Mouse (Mus musculus): ENCODE results near the gene Psma3. TPM values are rescaled to one million over a fixed set of nuclear protein-coding genes. Genes with fewer than 3 reads are reported as not detected.

The Psma3 gene
- 270 TPM for polyA plus RNA-seq (2012; fragmentation: generic; extraction: Trizol)
- long read RNA-seq, experiment 1, transcript Psma3-201 (11 exons, 875 nt): minor isoform, 12 of 378 reads
- long read RNA-seq, experiment 1, transcript Psma3-202 (11 exons, 2,846 nt): major isoform, 320 of 378 reads
- long read RNA-seq, experiment 1, partial matches to known transcripts: 9 of 378 reads
- long read RNA-seq, experiment 1, other reads (novel, unspliced or antisense): 33 of 378 reads
- long read RNA-seq, experiment 2, transcript Psma3-201 (11 exons, 875 nt): minor isoform, 11 of 267 reads
- long read RNA-seq, experiment 2, transcript Psma3-202 (11 exons, 2,846 nt): major isoform, 232 of 267 reads
- long read RNA-seq, experiment 2, partial matches to known transcripts: 7 of 267 reads
- long read RNA-seq, experiment 2, other reads (novel, unspliced or antisense): 13 of 267 reads

GRCm38 (mm10) chr12:70974441-70975266 lies at the start of gene Psma3:
Psma3 (plus strand) TSS chr12:70974621.
- peak within 1 kb of the TSS; percentile 84 for H3K4me3 ChIP-seq (ENCODE audit: insufficient read depth, poor library complexity, severe bottlenecking)
- peaks cover 17% of the 10 kb centered on the region for H3K36me3 ChIP-seq (ENCODE audit: control insufficient read depth, insufficient read depth)
- no peak for TF ChIP-seq CEBPB (IDR thresholded peaks at IDR 0.05; ENCODE audit: low read depth)
- TF ChIP-seq FOSL1 (IDR thresholded peaks at IDR 0.05; ENCODE audit: insufficient read depth, low read length, poor library complexity, severe bottlenecking): no peak
- TF ChIP-seq MAX (IDR thresholded peaks at IDR 0.05): peak; percentile 40
- H3ac ChIP-seq (ENCODE audit: control insufficient read depth, insufficient read length, low read depth): peak within 1 kb of the TSS; percentile 99
- H3K27me3 ChIP-seq (ENCODE audit: control insufficient read depth, insufficient read depth, insufficient read length): no peaks in the 10 kb centered on the region
- H3K79me2 ChIP-seq (ENCODE audit: control insufficient read depth, insufficient read depth): peaks cover 53% of the 10 kb centered on the region
- H3K79me3 ChIP-seq (ENCODE audit: low read depth): peaks cover 47% of the 10 kb centered on the region

- H3ac ChIP-seq (ENCODE audit: control insufficient read depth, insufficient read length, low read depth): no peak overlapping the region
- H3K79me2 ChIP-seq (ENCODE audit: control insufficient read depth, insufficient read depth): no peaks in the 10 kb centered on the region
- H3K36me3 ChIP-seq (ENCODE audit: control insufficient read depth, insufficient read depth): no peaks in the 10 kb centered on the region
- H3K79me3 ChIP-seq (ENCODE audit: low read depth): no peaks in the 10 kb centered on the region
- no peak overlapping the region for H3K4me3 ChIP-seq (ENCODE audit: insufficient read depth, poor library complexity, severe bottlenecking)
- H3K27me3 ChIP-seq (ENCODE audit: control insufficient read depth, insufficient read depth, insufficient read length): peaks cover 4% of the 10 kb centered on the region
- TF ChIP-seq USF1 (IDR thresholded peaks at IDR 0.05; ENCODE audit: low read depth) (no peak), MAX (IDR thresholded peaks at IDR 0.05) (no peak), MYOD1 (IDR thresholded peaks at IDR 0.05; ENCODE audit: control insufficient read depth, insufficient read length, low read depth) (no peak), MYOG (IDR thresholded peaks at IDR 0.05; ENCODE audit: control insufficient read depth, extremely low read depth, insufficient read length) (no peak), FOSL1 (IDR thresholded peaks at IDR 0.05; ENCODE audit: insufficient read depth, low read length, poor library complexity, severe bottlenecking) (no peak), CEBPB (IDR thresholded peaks at IDR 0.05; ENCODE audit: low read depth) (no peak), CTCF (IDR thresholded peaks at IDR 0.05; ENCODE audit: control insufficient read depth, insufficient read depth, insufficient read length) (no peak)
These were observed 44.6 kb upstream of the Psma3 start for GRCm38 (mm10) chr12:70929781-70930180.

GRCm38 (mm10) chr12:70937150-70937549 lies 37.3 kb upstream of the Psma3 start:
- H3K36me3 ChIP-seq (ENCODE audit: control insufficient read depth, insufficient read depth): peaks cover 15% of the 10 kb centered on the region
- peaks cover 17% of the 10 kb centered on the region for H3K79me3 ChIP-seq (ENCODE audit: low read depth)
- H3K79me2 ChIP-seq (ENCODE audit: control insufficient read depth, insufficient read depth): peaks cover 40% of the 10 kb centered on the region
- H3K27me3 ChIP-seq (ENCODE audit: control insufficient read depth, insufficient read depth, insufficient read length): no peaks in the 10 kb centered on the region
- peak overlapping the region; percentile 98 for H3K4me3 ChIP-seq (ENCODE audit: insufficient read depth, poor library complexity, severe bottlenecking)
- H3ac ChIP-seq (ENCODE audit: control insufficient read depth, insufficient read length, low read depth): no peak overlapping the region
- TF ChIP-seq CEBPB (IDR thresholded peaks at IDR 0.05; ENCODE audit: low read depth): no peak
- no peak for TF ChIP-seq CTCF (IDR thresholded peaks at IDR 0.05; ENCODE audit: control insufficient read depth, insufficient read depth, insufficient read length)
- no peak for TF ChIP-seq MYOD1 (IDR thresholded peaks at IDR 0.05; ENCODE audit: control insufficient read depth, insufficient read length, low read depth)
- TF ChIP-seq FOSL1 (IDR thresholded peaks at IDR 0.05; ENCODE audit: insufficient read depth, low read length, poor library complexity, severe bottlenecking): no peak
- no peak for TF ChIP-seq MAX (IDR thresholded peaks at IDR 0.05)
- TF ChIP-seq USF1 (IDR thresholded peaks at IDR 0.05; ENCODE audit: low read depth): no peak
- no peak for TF ChIP-seq MYOG (IDR thresholded peaks at IDR 0.05; ENCODE audit: control insufficient read depth, extremely low read depth, insufficient read length)

GRCm38 (mm10) chr12:70937571-70938384 lies 36.6 kb upstream of the Psma3 start, which contains the start of gene Actr10:
Actr10 (plus strand) TSS chr12:70937857.
- H3K27me3 ChIP-seq (ENCODE audit: control insufficient read depth, insufficient read depth, insufficient read length): no peaks in the 10 kb centered on the region
- peak within 1 kb of the TSS; percentile 98 for H3K4me3 ChIP-seq (ENCODE audit: insufficient read depth, poor library complexity, severe bottlenecking)
- peaks cover 40% of the 10 kb centered on the region for H3K79me2 ChIP-seq (ENCODE audit: control insufficient read depth, insufficient read depth)
- H3ac ChIP-seq (ENCODE audit: control insufficient read depth, insufficient read length, low read depth): peak within 1 kb of the TSS; percentile 96
- H3K79me3 ChIP-seq (ENCODE audit: low read depth): peaks cover 17% of the 10 kb centered on the region
- peaks cover 21% of the 10 kb centered on the region for H3K36me3 ChIP-seq (ENCODE audit: control insufficient read depth, insufficient read depth)
- TF ChIP-seq MYOD1 (IDR thresholded peaks at IDR 0.05; ENCODE audit: control insufficient read depth, insufficient read length, low read depth) (no peak), CEBPB (IDR thresholded peaks at IDR 0.05; ENCODE audit: low read depth) (no peak), FOSL1 (IDR thresholded peaks at IDR 0.05; ENCODE audit: insufficient read depth, low read length, poor library complexity, severe bottlenecking) (no peak), CTCF (IDR thresholded peaks at IDR 0.05; ENCODE audit: control insufficient read depth, insufficient read depth, insufficient read length) (no peak), MAX (IDR thresholded peaks at IDR 0.05) (peak; percentile 98), MYOG (IDR thresholded peaks at IDR 0.05; ENCODE audit: control insufficient read depth, extremely low read depth, insufficient read length) (no peak), USF1 (IDR thresholded peaks at IDR 0.05; ENCODE audit: low read depth) (no peak)

- TF ChIP-seq MYOD1 (IDR thresholded peaks at IDR 0.05; ENCODE audit: control insufficient read depth, insufficient read length, low read depth): no peak
- TF ChIP-seq CTCF (IDR thresholded peaks at IDR 0.05; ENCODE audit: control insufficient read depth, insufficient read depth, insufficient read length): no peak
- no peak for TF ChIP-seq CEBPB (IDR thresholded peaks at IDR 0.05; ENCODE audit: low read depth)
- TF ChIP-seq MYOG (IDR thresholded peaks at IDR 0.05; ENCODE audit: control insufficient read depth, extremely low read depth, insufficient read length): no peak
- no peak for TF ChIP-seq FOSL1 (IDR thresholded peaks at IDR 0.05; ENCODE audit: insufficient read depth, low read length, poor library complexity, severe bottlenecking)
- TF ChIP-seq MAX (IDR thresholded peaks at IDR 0.05): no peak
- no peak for TF ChIP-seq USF1 (IDR thresholded peaks at IDR 0.05; ENCODE audit: low read depth)
- no peak overlapping the region for H3K4me3 ChIP-seq (ENCODE audit: insufficient read depth, poor library complexity, severe bottlenecking)
- peaks cover 40% of the 10 kb centered on the region for H3K79me2 ChIP-seq (ENCODE audit: control insufficient read depth, insufficient read depth)
- H3K27me3 ChIP-seq (ENCODE audit: control insufficient read depth, insufficient read depth, insufficient read length): no peaks in the 10 kb centered on the region
- H3ac ChIP-seq (ENCODE audit: control insufficient read depth, insufficient read length, low read depth): no peak overlapping the region
- H3K36me3 ChIP-seq (ENCODE audit: control insufficient read depth, insufficient read depth): peaks cover 46% of the 10 kb centered on the region
- H3K79me3 ChIP-seq (ENCODE audit: low read depth): peaks cover 17% of the 10 kb centered on the region
These were observed 33.6 kb upstream of the Psma3 start for GRCm38 (mm10) chr12:70940806-70941205.
